Mouse (Mus musculus): ENCODE data around the gene Hist1h2bb.
"Not testable (repeated sequence)": the region's sequence is repeated elsewhere in the genome, so short reads cannot be mapped to it uniquely, and the experiment has no call there.

GRCm38 (mm10) chr13:23769613-23770012 is 23.1 kb downstream of the Hist1h2bb start, which contains the start of gene Trim38:
- not testable (repeated sequence) for TF ChIP-seq GATA1, TAL1 (IDR thresholded peaks at IDR 0.05; ENCODE audit: low read length)

All from erythroblast, embryonic 14.5 days (primary cell).